Mouse (Mus musculus): ENCODE results near the gene Topbp1. TPM values are rescaled to one million over a fixed set of nuclear protein-coding genes. Genes with fewer than 3 reads are reported as not detected.

The Topbp1 gene
- polyA plus RNA-seq, 1 experiment from 2014 or later: 33.1 TPM

- DNase-seq (ENCODE audit: low spot score): no peak
- no peak for ATAC-seq (replicated peaks; ENCODE audit: low FRiP score, low read depth)
- TF ChIP-seq CTCF (IDR thresholded peaks at IDR 0.05; ENCODE audit: low read depth): no peak
- 36% methylated on average over 5 of the region's 5 CpGs for WGBS
- 0 out of 2 replicates have a peak, but pooled peaks cover 7% of the 10 kb centered on the region for H3K4me1 ChIP-seq (replicated peaks; ENCODE audit: insufficient read depth, low read length)
- no peak overlapping the region for H3K27ac ChIP-seq
- H3K9ac ChIP-seq (ENCODE audit: low read depth, low read length): no peak overlapping the region
- no peaks in the 10 kb centered on the region for H3K9me3 ChIP-seq (replicated peaks; ENCODE audit: low read length)
- H3K36me3 ChIP-seq (ENCODE audit: insufficient read depth, low read length): no peaks in the 10 kb centered on the region
- no peaks in the 10 kb centered on the region for H3K27me3 ChIP-seq (ENCODE audit: insufficient read depth, low read length)
- no peak overlapping the region for H3K4me3 ChIP-seq (replicated peaks; ENCODE audit: low read depth, low read length)
- no peak overlapping the region for H3K4me2 ChIP-seq (ENCODE audit: low read length)
These were observed 81.6 kb downstream of the Topbp1 start for GRCm38 (mm10) chr9:103386573-103386972.

GRCm38 (mm10) chr9:103387011-103387653 lies 82.1 kb downstream of the Topbp1 start:
- H3K9ac ChIP-seq (ENCODE audit: low read depth, low read length): no peak overlapping the region
- DNase-seq (ENCODE audit: low spot score): no peak

GRCm38 (mm10) chr9:103389261-103389660 lies 84.2 kb downstream of the Topbp1 start:
- Histone ChIP-seq H3K27me3 (ENCODE audit: insufficient read depth, low read length) (no peaks in the 10 kb centered on the region), H3K4me1 (replicated peaks; ENCODE audit: insufficient read depth, low read length) (0 out of 2 replicates have a peak, but pooled peaks cover 7% of the 10 kb centered on the region), H3K4me3 (replicated peaks; ENCODE audit: low read depth, low read length) (no peak overlapping the region), H3K27ac (no peak overlapping the region), H3K4me2 (ENCODE audit: low read length) (no peak overlapping the region), H3K36me3 (ENCODE audit: insufficient read depth, low read length) (no peaks in the 10 kb centered on the region), H3K9ac (ENCODE audit: low read depth, low read length) (no peak overlapping the region), H3K9me3 (replicated peaks; ENCODE audit: low read length) (no peaks in the 10 kb centered on the region)
- DNase-seq (ENCODE audit: low spot score) (no peak), ATAC-seq (replicated peaks; ENCODE audit: low FRiP score, low read depth) (no peak)
- WGBS: 84% methylated on average over 6 of the region's 6 CpGs
- no peak for TF ChIP-seq CTCF (IDR thresholded peaks at IDR 0.05; ENCODE audit: low read depth)

More at GRCm38 (mm10) chr9:103387011-103387653, 82.1 kb downstream of the Topbp1 start:
- ATAC-seq (replicated peaks; ENCODE audit: low FRiP score, low read depth): no peak
- H3K36me3 ChIP-seq (ENCODE audit: insufficient read depth, low read length): no peaks in the 10 kb centered on the region
- H3K4me1 ChIP-seq (replicated peaks; ENCODE audit: insufficient read depth, low read length): 0 out of 2 replicates have a peak, but pooled peaks cover 7% of the 10 kb centered on the region
- H3K27ac ChIP-seq: no peak overlapping the region
- no peak overlapping the region for H3K4me2 ChIP-seq (ENCODE audit: low read length)
- H3K4me3 ChIP-seq (replicated peaks; ENCODE audit: low read depth, low read length): no peak overlapping the region
- no peaks in the 10 kb centered on the region for H3K9me3 ChIP-seq (replicated peaks; ENCODE audit: low read length)
- WGBS: 57% methylated on average over 10 of the region's 10 CpGs
- no peaks in the 10 kb centered on the region for H3K27me3 ChIP-seq (ENCODE audit: insufficient read depth, low read length)
- TF ChIP-seq CTCF (IDR thresholded peaks at IDR 0.05; ENCODE audit: low read depth): no peak

DNA sequence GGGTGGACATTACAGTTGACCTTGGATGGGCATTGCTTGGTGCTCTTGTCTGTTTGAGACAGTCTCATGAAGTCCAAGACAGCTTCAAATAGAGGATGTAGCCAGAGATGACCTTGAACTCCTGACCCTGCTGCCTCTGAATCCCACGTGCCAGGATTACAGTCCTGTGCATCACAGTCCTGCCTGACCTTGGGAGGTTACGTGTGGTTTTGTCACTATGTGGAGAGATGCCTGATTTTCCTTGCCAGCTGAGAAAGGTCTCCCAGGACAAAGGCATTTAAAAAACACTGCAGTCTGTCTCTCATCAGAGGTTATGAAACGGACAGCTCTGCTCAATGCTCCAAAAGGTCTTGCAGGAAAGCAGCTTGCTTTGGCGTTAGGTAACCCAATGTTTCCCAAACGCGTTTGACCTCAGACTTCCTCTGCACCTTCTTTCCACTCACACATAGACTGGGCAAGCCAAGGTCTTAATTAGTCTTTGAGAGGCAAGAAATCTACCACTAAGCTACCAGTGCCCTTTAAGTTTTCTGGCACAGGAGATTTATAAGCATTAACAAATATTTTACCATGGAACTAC lies 86.9 kb downstream of the Topbp1 start:
- 69% methylated on average over 6 of the region's 6 CpGs for WGBS
- H3K9me3 ChIP-seq (replicated peaks; ENCODE audit: low read length): no peaks in the 10 kb centered on the region
- H3K27me3 ChIP-seq (ENCODE audit: insufficient read depth, low read length): no peaks in the 10 kb centered on the region
- no peak for TF ChIP-seq CTCF (IDR thresholded peaks at IDR 0.05; ENCODE audit: low read depth)
- 0 out of 2 replicates have a peak, but pooled peaks cover 7% of the 10 kb centered on the region for H3K4me1 ChIP-seq (replicated peaks; ENCODE audit: insufficient read depth, low read length)
- ATAC-seq (replicated peaks; ENCODE audit: low FRiP score, low read depth) (no peak), DNase-seq (ENCODE audit: low spot score) (no peak)
- H3K27ac ChIP-seq: no peak overlapping the region
- H3K4me2 ChIP-seq (ENCODE audit: low read length): no peak overlapping the region
- no peak overlapping the region for H3K4me3 ChIP-seq (replicated peaks; ENCODE audit: low read depth, low read length)
- no peak overlapping the region for H3K9ac ChIP-seq (ENCODE audit: low read depth, low read length)
- no peaks in the 10 kb centered on the region for H3K36me3 ChIP-seq (ENCODE audit: insufficient read depth, low read length)

DNA sequence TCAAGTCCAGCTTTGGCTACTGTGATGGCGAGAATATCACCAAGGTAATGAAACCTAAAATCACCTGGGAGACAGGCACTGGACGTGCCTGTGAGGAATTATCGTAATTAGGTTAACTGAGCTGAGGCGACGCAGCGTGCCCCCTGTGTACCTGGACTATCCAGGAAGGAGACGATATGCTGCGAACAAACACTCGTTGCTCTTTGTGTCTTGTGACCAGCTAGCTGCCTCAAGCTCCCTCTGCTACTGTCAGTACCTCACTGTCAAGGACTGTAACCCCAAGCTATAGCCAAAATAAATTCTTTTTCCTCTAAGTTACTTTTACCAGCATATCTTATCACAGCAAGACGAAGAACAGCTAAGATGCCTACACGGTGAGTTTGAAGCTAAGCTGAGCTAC lies 88.2 kb downstream of the Topbp1 start:
- no peak for ATAC-seq (replicated peaks; ENCODE audit: low FRiP score, low read depth)
- Histone ChIP-seq H3K4me2 (ENCODE audit: low read length) (no peak overlapping the region), H3K9ac (ENCODE audit: low read depth, low read length) (no peak overlapping the region), H3K27me3 (ENCODE audit: insufficient read depth, low read length) (no peaks in the 10 kb centered on the region), H3K4me3 (replicated peaks; ENCODE audit: low read depth, low read length) (no peak overlapping the region), H3K4me1 (replicated peaks; ENCODE audit: insufficient read depth, low read length) (no peaks in the 10 kb centered on the region), H3K27ac (no peak overlapping the region), H3K36me3 (ENCODE audit: insufficient read depth, low read length) (no peaks in the 10 kb centered on the region), H3K9me3 (replicated peaks; ENCODE audit: low read length) (no peaks in the 10 kb centered on the region)
- no peak for TF ChIP-seq CTCF (IDR thresholded peaks at IDR 0.05; ENCODE audit: low read depth)
- DNase-seq (ENCODE audit: low spot score): no peak
- 85% methylated on average over 11 of the region's 11 CpGs for WGBS

DNA sequence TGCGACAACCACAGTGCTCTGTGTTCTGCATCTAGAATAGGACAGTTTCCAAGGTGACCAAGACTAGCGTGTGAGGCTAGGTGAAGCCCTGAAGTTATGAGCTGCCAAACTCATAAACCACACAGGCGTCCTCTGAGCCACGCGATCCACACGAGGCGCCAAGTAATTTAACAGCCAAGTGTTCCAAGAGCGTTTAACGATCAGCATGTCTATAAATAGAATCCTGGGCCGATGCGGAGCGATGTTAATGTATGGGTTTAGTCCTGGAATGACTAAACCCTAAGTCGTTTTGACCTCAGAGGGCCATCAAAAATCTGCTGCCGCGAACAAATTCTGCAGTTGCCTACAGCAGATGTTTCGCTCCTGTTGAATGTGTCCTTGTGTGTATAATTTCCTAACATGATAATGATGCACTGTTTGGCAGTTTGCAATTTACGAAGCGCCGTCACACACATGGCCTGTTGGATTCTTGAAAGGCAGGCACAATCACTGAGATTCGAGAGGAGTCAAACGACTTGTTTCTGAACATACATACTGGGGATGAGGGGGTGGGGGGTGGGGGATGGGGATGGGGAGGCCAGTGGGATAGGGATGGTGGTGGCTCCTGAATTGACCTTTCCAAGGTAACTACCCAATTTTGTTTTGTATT lies 93.6 kb downstream of the Topbp1 start:
- Histone ChIP-seq H3K9ac (ENCODE audit: low read depth, low read length) (no peak overlapping the region), H3K4me2 (ENCODE audit: low read length) (no peak overlapping the region), H3K27ac (no peak overlapping the region), H3K36me3 (ENCODE audit: insufficient read depth, low read length) (no peaks in the 10 kb centered on the region), H3K4me3 (replicated peaks; ENCODE audit: low read depth, low read length) (no peak overlapping the region), H3K4me1 (replicated peaks; ENCODE audit: insufficient read depth, low read length) (no peaks in the 10 kb centered on the region), H3K27me3 (ENCODE audit: insufficient read depth, low read length) (no peaks in the 10 kb centered on the region), H3K9me3 (replicated peaks; ENCODE audit: low read length) (no peaks in the 10 kb centered on the region)
- DNase-seq (ENCODE audit: low spot score) (peak; percentile 67), ATAC-seq (replicated peaks; ENCODE audit: low FRiP score, low read depth) (no peak)
- TF ChIP-seq CTCF (IDR thresholded peaks at IDR 0.05; ENCODE audit: low read depth): no peak
- 41% methylated on average over 21 of the region's 21 CpGs for WGBS

Other genes starting within 250 kb of the Topbp1 start
- 7.3 and 8.7 TPM in 2 replicates for gene Rab6b, start 193.4 kb upstream of the Topbp1 start, polyA plus RNA-seq (2015; fragmentation: Nextera tagmentation; extraction: Ambion mirVana)
- 46.2 and 51.1 TPM in 2 replicates for gene Srprb, start 103.1 kb upstream of the Topbp1 start, polyA plus RNA-seq (2015; fragmentation: Nextera tagmentation; extraction: Ambion mirVana)
- gene Gm20425, start 74.9 kb upstream of the Topbp1 start, polyA plus RNA-seq (2015; fragmentation: Nextera tagmentation; extraction: Ambion mirVana): 1.9 and 3.2 TPM in 2 replicates
- 23.5 and 26.0 TPM in 2 replicates for gene Trf, start 74.8 kb upstream of the Topbp1 start, polyA plus RNA-seq (2015; fragmentation: Nextera tagmentation; extraction: Ambion mirVana)
- 1.4 and 1.6 TPM in 2 replicates for gene 1300017J02Rik, start 133 bp upstream of the Topbp1 start, polyA plus RNA-seq (2015; fragmentation: Nextera tagmentation; extraction: Ambion mirVana)
- 67.5 and 79.5 TPM in 2 replicates for gene Cdv3, start 60.6 kb downstream of the Topbp1 start, polyA plus RNA-seq (2015; fragmentation: Nextera tagmentation; extraction: Ambion mirVana)
- gene Bfsp2, start 175.2 kb downstream of the Topbp1 start, polyA plus RNA-seq (2015; fragmentation: Nextera tagmentation; extraction: Ambion mirVana): 0.61 and 0.96 TPM in 2 replicates

Measured in kidney, postnatal 0 days (tissue).